Mouse (Mus musculus): ENCODE results near the gene Zfp710. TPM values are rescaled to one million over a fixed set of nuclear protein-coding genes. Genes with fewer than 3 reads are reported as not detected.

Zfp710 gene
- 65.1 to 71.0 TPM (median 69.0 TPM) in 4 replicates for total RNA-seq (2023)

DNA sequence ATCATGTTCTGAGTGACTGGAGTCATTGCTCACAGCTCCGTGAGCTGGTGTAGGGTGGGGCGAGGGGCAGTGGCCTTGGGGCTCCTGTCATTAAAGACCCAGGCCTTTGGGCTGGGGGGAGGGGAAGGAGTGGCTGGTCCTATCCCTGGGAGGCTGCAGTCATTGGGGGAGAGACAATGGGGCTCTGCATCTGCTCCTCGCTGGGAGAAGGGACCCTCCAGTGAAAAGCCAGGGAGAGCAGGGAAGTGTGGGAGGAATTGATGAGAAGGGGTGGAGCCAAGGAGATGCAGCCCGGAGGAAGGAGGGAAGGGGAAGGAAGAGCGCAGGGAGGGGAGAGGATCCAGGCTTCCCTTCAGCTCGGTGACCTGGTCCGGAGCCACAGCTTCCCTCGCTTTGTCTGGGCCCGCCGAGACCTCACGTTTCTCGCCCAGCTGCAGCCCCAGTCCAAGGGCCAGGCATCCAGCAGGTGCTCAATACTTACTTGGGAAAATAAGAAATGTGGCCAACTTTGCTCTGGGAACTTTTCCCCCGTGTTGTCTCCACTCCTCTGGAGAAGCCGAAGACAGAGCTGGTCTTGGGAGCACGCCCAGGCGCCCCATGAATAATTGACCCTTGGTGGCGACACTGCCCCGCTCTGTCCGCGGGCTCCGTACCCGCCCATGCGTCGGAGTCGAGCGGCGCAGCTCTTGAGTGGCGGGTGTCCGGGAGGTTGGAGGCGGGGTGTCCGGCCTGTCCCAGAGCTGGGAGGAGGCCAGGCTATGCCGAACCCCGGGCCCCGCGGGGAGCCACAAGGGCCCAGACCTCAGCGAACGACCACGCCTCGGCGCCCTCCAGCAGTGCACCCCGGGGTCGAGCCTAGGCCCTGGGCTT lies at the start of gene Zfp710:
Zfp710 (plus strand) TSS at position 294 of the 870 bp plus-strand sequence.

DNA sequence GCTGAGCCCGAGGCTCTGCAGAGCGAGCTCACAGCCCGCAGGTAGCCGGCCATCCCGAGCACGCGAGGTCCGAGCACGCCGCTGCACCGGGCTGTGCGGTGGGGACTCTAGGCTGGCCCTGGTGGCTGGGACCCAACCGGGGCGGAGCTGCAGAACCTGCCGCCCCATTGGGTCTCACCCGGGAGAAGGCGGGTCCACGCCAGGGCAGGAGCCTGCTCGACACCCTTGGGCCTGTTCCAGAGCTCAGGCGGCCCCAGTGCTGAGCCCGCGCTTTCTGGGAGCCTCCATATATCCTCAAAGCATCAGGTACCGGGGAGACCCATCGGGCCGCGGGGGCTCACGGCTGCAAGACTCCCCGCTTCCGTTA lies 90.6 kb downstream of the Zfp710 start, which contains the start of gene Idh2:
Idh2 (minus strand) TSS at position 169 of the 367 bp plus-strand sequence.

Other genes starting within 250 kb of the Zfp710 start
- not detected in 4 replicates for gene Mesp1, start 231.0 kb upstream of the Zfp710 start, total RNA-seq (2023)
- gene Mesp2, start 214.1 kb upstream of the Zfp710 start, total RNA-seq (2023) = 0.29 TPM in 1 of 4 replicates, not detected in the others
- gene Anpep, start 163.8 kb upstream of the Zfp710 start, total RNA-seq (2023) = 0.38 to 1.4 TPM (median 0.72 TPM) in 4 replicates
- gene Ap3s2, start 104.2 kb upstream of the Zfp710 start, total RNA-seq (2023) = 15.2 to 22.0 TPM (median 19.4 TPM) in 4 replicates
- gene Arpin, start 89.5 kb upstream of the Zfp710 start, total RNA-seq (2023) = 0.43 TPM in 1 of 4 replicates, not detected in the others
- 22.6 to 32.5 TPM (median 25.3 TPM) in 4 replicates for gene Idh2, start 90.6 kb downstream of the Zfp710 start, total RNA-seq (2023)
- 141 to 155 TPM (median 148 TPM) in 4 replicates for gene Sema4b, start 162.0 kb downstream of the Zfp710 start, total RNA-seq (2023)
- gene Cib1, start 208.0 kb downstream of the Zfp710 start, total RNA-seq (2023) = 86.7 to 111 TPM (median 93.5 TPM) in 4 replicates
- 5.6 to 8.0 TPM (median 6.5 TPM) in 4 replicates for gene Gdpgp1, start 208.1 kb downstream of the Zfp710 start, total RNA-seq (2023)
- 1.0 to 3.8 TPM (median 2.1 TPM) in 4 replicates for gene Ttll13, start 221.6 kb downstream of the Zfp710 start, total RNA-seq (2023)
- gene Ngrn, start 236.4 kb downstream of the Zfp710 start, total RNA-seq (2023) = 13.1 to 17.9 TPM (median 17.1 TPM) in 4 replicates
- gene Vps33b, start 244.8 kb downstream of the Zfp710 start, total RNA-seq (2023) = 31.2 to 36.5 TPM (median 34.5 TPM) in 4 replicates